Mouse (Mus musculus): Measurements from ENCODE around the gene Foxe1. TPM values are rescaled to one million over a fixed set of nuclear protein-coding genes. Genes with fewer than 3 reads are reported as not detected.

Foxe1 gene
- polyA plus RNA-seq, 1 experiment from 2014 or later, result not detected

DNA sequence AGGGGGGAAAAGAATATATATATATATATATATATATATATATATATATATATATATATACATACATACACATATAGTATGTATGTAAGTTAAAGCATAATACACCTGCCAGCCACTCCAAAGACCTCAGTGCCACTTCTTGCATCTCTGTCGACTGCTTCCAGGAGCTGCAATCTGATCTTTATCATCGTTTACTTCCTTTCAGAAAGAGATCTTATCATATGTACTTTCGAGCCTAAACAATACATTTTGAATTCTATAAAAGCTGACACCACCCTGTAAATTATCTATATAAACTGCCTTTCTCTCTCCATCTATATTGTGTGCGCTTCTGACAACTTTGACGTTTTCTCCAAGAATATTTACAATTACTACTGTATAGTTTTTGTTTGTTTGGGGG lies 45.1 kb downstream of the Foxe1 start:
- peaks cover 36% of the 10 kb centered on the region for H3K36me3 ChIP-seq
- 20% methylated on average over 5 of the region's 5 CpGs for WGBS
- H3K4me1 ChIP-seq, result 0 out of 2 replicates have a peak, but pooled peaks cover 4% of the 10 kb centered on the region
- H3K9ac ChIP-seq, result peak overlapping the region; percentile 73
- no peaks in the 10 kb centered on the region for H3K9me3 ChIP-seq (replicated peaks)
- H3K4me3 ChIP-seq (replicated peaks), result peak overlapping the region; percentile 64
- H3K4me2 ChIP-seq, result peak overlapping the region; percentile 74
- ATAC-seq (replicated peaks; ENCODE audit: low FRiP score), result no peak
- no peaks in the 10 kb centered on the region for H3K27me3 ChIP-seq
- peak overlapping the region; percentile 96 for H3K27ac ChIP-seq

DNA sequence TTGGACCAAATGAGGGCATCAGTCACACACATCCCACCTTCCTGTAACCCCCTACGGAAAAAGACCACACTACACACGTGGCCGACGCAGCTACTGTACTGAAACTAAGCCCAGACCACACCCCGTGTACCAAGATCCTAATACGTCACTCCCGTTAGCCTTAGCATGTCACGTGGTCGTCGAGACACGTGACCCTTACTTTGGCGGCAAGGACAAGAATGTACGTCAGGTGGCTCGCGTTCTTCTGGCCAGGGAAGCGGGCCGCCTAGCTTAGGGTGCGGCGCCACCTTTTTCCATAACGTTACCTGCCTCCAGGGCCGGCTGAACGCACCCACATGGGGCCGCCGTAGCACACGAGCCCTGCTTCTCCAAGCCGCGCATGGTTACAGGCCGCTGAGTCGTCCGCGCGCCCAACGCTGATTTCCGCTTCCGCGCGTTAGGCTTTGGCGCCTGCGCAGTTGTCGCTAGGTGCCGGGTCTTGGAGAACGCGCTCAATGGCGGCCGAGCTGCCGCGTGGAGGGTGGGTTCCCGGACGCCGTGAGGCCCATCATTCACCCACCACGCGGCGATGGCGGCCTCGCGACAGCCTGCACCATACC lies 45.7 kb downstream of the Foxe1 start, which contains the start of gene Trmo:
Gene Trmo, minus strand, starts transcription at position 425 of the 599 bp plus-strand sequence.
- ATAC-seq (replicated peaks; ENCODE audit: low FRiP score), result peak; percentile 95
- Histone ChIP-seq H3K9me3 (replicated peaks) (no peaks in the 10 kb centered on the region), H3K27ac (peak within 1 kb of the TSS; percentile 96), H3K4me3 (replicated peaks) (peak within 1 kb of the TSS; percentile 64), H3K4me1 (0 out of 2 replicates have a peak, but pooled peaks cover 4% of the 10 kb centered on the region), H3K9ac (peak within 1 kb of the TSS; percentile 73), H3K36me3 (peaks cover 31% of the 10 kb centered on the region), H3K27me3 (no peaks in the 10 kb centered on the region), H3K4me2 (peak within 1 kb of the TSS; percentile 74)
- under 1% methylated on average over 56 of the region's 56 CpGs for WGBS

DNA sequence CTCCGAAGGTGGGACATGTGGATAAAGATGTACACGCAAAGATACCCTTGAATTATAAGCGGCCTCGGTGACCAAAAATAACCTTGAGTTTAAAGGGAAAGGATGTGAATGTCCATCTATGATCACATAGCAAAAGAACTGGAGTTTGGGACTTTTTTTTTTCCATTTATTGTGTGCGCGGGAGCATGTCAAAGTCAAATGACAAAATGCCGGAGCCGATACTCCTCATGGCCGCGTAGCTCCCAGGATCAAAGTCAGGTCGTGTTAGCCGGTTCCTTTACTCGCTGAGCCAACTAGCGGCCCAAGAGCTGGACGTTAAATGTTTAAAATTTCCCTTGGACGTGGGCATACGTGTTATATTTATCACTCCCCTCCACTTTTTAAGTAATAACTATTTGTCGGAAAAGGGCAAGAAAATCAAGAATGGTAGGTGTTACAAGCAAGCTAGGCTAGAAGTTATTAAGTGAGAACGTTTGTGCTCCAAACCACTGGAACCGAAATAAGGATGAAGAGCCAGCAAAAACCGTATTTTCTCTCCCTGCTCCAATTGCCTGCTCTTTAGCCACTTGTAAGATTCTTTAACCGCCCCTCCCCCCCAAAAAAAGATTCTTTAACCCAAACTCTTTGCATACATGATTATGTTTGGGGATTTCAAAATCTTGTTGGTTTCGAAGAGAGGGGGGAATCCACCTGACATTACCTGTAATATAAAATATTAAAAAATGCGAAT lies 46.4 kb downstream of the Foxe1 start:
- Histone ChIP-seq H3K9me3 (replicated peaks) (no peaks in the 10 kb centered on the region), H3K4me2 (peak overlapping the region; percentile 74), H3K36me3 (peaks cover 24% of the 10 kb centered on the region), H3K4me1 (0 out of 2 replicates have a peak, but pooled peaks cover 4% of the 10 kb centered on the region), H3K4me3 (replicated peaks) (peak overlapping the region; percentile 64), H3K27me3 (no peaks in the 10 kb centered on the region), H3K27ac (peak overlapping the region; percentile 96), H3K9ac (peak overlapping the region; percentile 73)
- ATAC-seq (replicated peaks; ENCODE audit: low FRiP score), result no peak
- 2% methylated on average over 24 of the region's 24 CpGs for WGBS

DNA sequence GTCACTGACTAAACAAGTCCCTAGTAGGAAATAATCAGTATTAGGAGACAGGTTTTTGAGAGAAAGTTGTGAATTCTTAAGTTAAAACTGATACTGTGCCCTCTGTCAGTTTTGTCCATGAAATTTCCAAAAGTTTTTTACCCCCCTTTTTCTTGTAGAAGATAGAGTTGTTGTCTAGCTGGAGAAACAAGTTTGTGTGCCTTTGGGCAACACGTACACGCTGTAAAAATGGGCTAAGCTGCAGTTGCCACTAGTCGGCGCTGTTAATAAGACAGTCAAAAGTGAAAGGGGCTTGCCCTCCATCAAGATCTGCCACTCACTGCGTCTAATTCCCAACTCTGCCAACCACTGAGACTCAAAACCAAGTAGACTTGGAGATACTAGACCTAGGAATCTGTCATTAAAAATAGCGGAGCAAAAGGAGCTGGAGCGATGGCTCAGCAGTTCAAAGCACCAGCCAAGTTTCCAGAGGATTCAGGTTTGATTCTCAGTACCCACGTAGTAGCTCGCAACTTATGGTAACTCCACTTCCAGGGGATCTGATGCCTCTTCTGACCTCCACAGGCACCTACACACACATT lies 47.1 kb downstream of the Foxe1 start:
- no peaks in the 10 kb centered on the region for H3K27me3 ChIP-seq
- peak overlapping the region; percentile 74 for H3K4me2 ChIP-seq
- peak overlapping the region; percentile 96 for H3K27ac ChIP-seq
- 0 out of 2 replicates have a peak, but pooled peaks cover 4% of the 10 kb centered on the region for H3K4me1 ChIP-seq
- H3K9me3 ChIP-seq (replicated peaks), result no peaks in the 10 kb centered on the region
- peak overlapping the region; percentile 64 for H3K4me3 ChIP-seq (replicated peaks)
- H3K9ac ChIP-seq, result peak overlapping the region; percentile 73
- ATAC-seq (replicated peaks; ENCODE audit: low FRiP score), result no peak
- WGBS, result 23% methylated on average over 9 of the region's 9 CpGs
- H3K36me3 ChIP-seq, result peaks cover 17% of the 10 kb centered on the region

DNA sequence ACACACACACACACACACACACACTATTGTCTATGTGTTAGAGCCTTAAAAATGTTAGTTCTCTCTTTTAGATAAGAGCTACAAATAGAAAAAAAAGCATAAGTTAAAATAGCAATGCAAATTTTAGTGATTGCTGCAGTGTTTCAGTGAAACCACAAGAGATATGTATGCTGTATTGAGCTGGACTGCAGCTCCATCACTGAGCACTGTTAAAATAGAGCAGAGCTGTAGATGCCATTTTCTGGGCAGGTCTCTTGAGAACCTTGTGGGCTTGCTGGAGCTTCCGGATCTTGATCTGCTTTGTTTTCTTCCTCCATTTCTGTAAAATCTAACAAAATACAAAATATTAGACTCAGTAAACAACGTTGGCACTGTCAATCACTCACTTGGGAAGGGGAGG lies 51.0 kb downstream of the Foxe1 start:
- Histone ChIP-seq H3K27me3 (no peaks in the 10 kb centered on the region), H3K4me2 (no peak overlapping the region), H3K9me3 (replicated peaks) (no peaks in the 10 kb centered on the region), H3K9ac (no peak overlapping the region), H3K4me1 (no peaks in the 10 kb centered on the region; the same call in 1 of the 2 replicates), H3K4me3 (replicated peaks) (no peak overlapping the region), H3K36me3 (no peaks in the 10 kb centered on the region), H3K27ac (no peak overlapping the region)
- WGBS, result 77% methylated on average over 2 of the region's 2 CpGs
- no peak for ATAC-seq (replicated peaks; ENCODE audit: low FRiP score)

DNA sequence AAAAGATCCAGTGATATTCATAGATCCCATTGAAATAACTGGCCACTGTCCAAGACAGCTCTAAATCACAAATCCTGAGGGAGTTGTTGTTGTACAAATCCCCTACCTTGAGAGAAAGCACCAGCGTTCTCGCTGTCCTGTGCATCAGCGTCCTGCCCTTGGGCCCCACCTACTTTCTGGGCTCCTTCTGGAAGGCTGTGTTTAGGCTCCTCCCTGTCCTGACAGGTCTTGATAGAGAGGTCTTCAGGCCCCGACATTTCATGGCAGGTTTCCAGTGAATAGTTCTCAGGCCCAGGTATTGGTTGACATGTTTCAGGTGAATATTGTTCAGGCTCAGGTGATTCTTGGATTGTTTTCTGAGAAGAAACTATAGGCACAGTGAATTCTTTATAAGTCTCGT lies 52.3 kb downstream of the Foxe1 start:
- H3K4me2 ChIP-seq, result no peak overlapping the region
- no peaks in the 10 kb centered on the region for H3K27me3 ChIP-seq
- H3K9me3 ChIP-seq (replicated peaks), result no peaks in the 10 kb centered on the region
- no peaks in the 10 kb centered on the region; the same call in 1 of the 2 replicates for H3K4me1 ChIP-seq
- H3K4me3 ChIP-seq (replicated peaks), result no peak overlapping the region
- 29% methylated on average over 5 of the region's 5 CpGs for WGBS
- H3K9ac ChIP-seq, result no peak overlapping the region
- no peaks in the 10 kb centered on the region for H3K36me3 ChIP-seq
- H3K27ac ChIP-seq, result no peak overlapping the region
- ATAC-seq (replicated peaks; ENCODE audit: low FRiP score), result 0 out of 2 replicates have a peak, but pooled peaks have one; percentile 56

Other genes with a start within 250 kb of the Foxe1 start
- gene Ncbp1, start 205.0 kb upstream of the Foxe1 start, polyA plus RNA-seq (2015; fragmentation: Nextera tagmentation; extraction: Ambion mirVana), result 85.7 and 88.3 TPM in 2 replicates
- 53.7 and 55.6 TPM in 2 replicates for gene Tstd2, start 204.9 kb upstream of the Foxe1 start, polyA plus RNA-seq (2015; fragmentation: Nextera tagmentation; extraction: Ambion mirVana)
- gene Xpa, start 147.3 kb upstream of the Foxe1 start, polyA plus RNA-seq (2015; fragmentation: Nextera tagmentation; extraction: Ambion mirVana), result 19.8 and 21.0 TPM in 2 replicates
- gene Trmo, start 45.8 kb downstream of the Foxe1 start, polyA plus RNA-seq (2015; fragmentation: Nextera tagmentation; extraction: Ambion mirVana), result 9.7 and 11.1 TPM in 2 replicates
- gene Hemgn, start 69.9 kb downstream of the Foxe1 start, polyA plus RNA-seq (2015; fragmentation: Nextera tagmentation; extraction: Ambion mirVana), result 3.3 and 7.1 TPM in 2 replicates
- 339 and 351 TPM in 2 replicates for gene Anp32b, start 107.3 kb downstream of the Foxe1 start, polyA plus RNA-seq (2015; fragmentation: Nextera tagmentation; extraction: Ambion mirVana)
- 73.0 and 82.4 TPM in 2 replicates for gene Nans, start 145.6 kb downstream of the Foxe1 start, polyA plus RNA-seq (2015; fragmentation: Nextera tagmentation; extraction: Ambion mirVana)
- gene Trim14, start 192.5 kb downstream of the Foxe1 start, polyA plus RNA-seq (2015; fragmentation: Nextera tagmentation; extraction: Ambion mirVana), result 1.8 and 2.7 TPM in 2 replicates